Mouse (Mus musculus) hindbrain, postnatal 0 days (tissue): ENCODE results near the gene 1700021F05Rik. TPM values are rescaled to one million over a fixed set of nuclear protein-coding genes. Genes with fewer than 3 reads are reported as not detected.
A peak's percentile ranks its signal among the peaks of the same experiment; 100 is the strongest.

Experiments used
- ATAC-seq: fragments of 200-750 bp; cut with Nextera tagmentation; 2 replicates; pipeline ENCODE4 v1.8.0; 2017; ENCODE audit warnings: mild to moderate bottlenecking, moderate TSS enrichment, moderate library complexity
- DNase-seq: peaks from one replicate; pipeline ENCODE4 v3.0.0-alpha.2; 2015; ENCODE audit warnings: low spot score
- H3K27ac ChIP-seq: fragments of 300-500 bp; sonication (generic); 2 replicates; pipeline ENCODE4 v1.5.1; 2014; ENCODE audit warnings: mild to moderate bottlenecking
- H3K27me3 ChIP-seq: fragments of 300-500 bp; sonication (generic); 2 replicates; pipeline ENCODE4 v1.6.1; 2014; ENCODE audit warnings: low read length, mixed read lengths; ENCODE audit not compliant: insufficient read depth
- H3K36me3 ChIP-seq: fragments of 300-500 bp; sonication (generic); 2 replicates; pipeline ENCODE4 v1.6.1; 2014; ENCODE audit warnings: low read length, mixed read lengths; ENCODE audit not compliant: insufficient read depth
- H3K4me1 ChIP-seq: fragments of 300-500 bp; sonication (generic); 2 replicates; pipeline ENCODE4 v1.6.1; 2014; ENCODE audit warnings: antibody characterized with exemption, low read length, mixed read lengths; ENCODE audit not compliant: insufficient read depth
- H3K4me2 ChIP-seq: fragments of 300-500 bp; sonication (generic); 2 replicates; pipeline ENCODE4 v1.6.1; 2014; ENCODE audit warnings: low read depth, mild to moderate bottlenecking, low read length, moderate library complexity, mixed read lengths
- H3K4me3 ChIP-seq: fragments of 300-500 bp; sonication (generic); 2 replicates; pipeline ENCODE4 v1.5.1; 2014; ENCODE audit warnings: low read length
- H3K9ac ChIP-seq: fragments of 300-500 bp; sonication (generic); replicated peaks from 2 replicates; pipeline ENCODE4 v1.6.1; 2014; ENCODE audit warnings: mild to moderate bottlenecking, low read length, moderate library complexity, mixed read lengths
- H3K9me3 ChIP-seq: fragments of 300-500 bp; sonication (generic); 2 replicates; pipeline ENCODE4 v1.6.1; 2016; ENCODE audit warnings: low read length, mixed read lengths
- CTCF ChIP-seq: IDR thresholded peaks from 2 replicates; pipeline ENCODE4 v1.5.1; 2016; ENCODE audit warnings: antibody characterized with exemption, control low read depth, low read depth
- WGBS: fragments of 180-500 bp; shearing (Covaris S2); extraction: QIAGEN DNeasy Blood & Tissue Kit; methylation state at CpG from one replicate; pipeline ENCODE4 v1.1.7; 2014; 5-methylcytosine and 5-hydroxymethylcytosine counted together
- polyA plus RNA-seq: library from polyadenylated mRNA; unstranded; fragments of >200 nt; fragmentation: Nextera tagmentation; extraction: Ambion mirVana; gene quantifications from 2 replicates; pipeline ENCODE4 v1.2.1, GENCODE M21; 2015
- total RNA-seq: library from RNA; depleted of rRNA; stranded (reverse); fragments of >200 nt; gene quantifications from 2 replicates; pipeline ENCODE4 v1.2.3, GENCODE M21; 2014

The 1700021F05Rik gene
- total and polyA plus RNA-seq, 2 experiments from 2014 or later = 19.6 to 77.1 TPM

DNA sequence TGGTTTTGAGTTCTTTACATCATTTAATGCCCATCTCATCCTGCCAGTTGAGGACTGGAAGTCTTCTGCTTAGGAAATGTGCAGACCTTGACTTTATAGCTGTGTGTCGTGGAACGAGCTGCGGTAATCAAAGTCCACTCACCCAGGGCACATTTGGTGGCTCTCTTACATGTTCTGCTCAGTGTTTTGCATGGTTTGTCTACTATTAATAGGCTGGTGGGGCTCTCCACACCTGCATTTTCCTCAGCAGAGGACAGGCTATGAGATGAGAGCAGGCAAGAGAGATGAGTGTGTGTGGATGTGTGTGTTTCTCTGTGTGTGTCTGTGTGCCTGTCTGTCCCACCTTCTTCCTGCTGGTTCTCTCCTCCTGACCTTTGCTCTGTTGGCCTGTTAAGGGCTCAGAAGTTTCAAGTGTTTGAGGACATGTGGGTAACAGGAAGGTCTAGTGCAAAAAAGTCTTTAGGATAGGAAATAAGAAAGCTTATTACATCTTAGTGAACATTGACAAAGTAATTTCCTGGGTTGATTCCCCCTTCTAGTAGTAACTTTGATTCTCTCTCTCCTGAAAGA lies 53.3 kb downstream of the 1700021F05Rik start:
- H3K4me1 ChIP-seq = peaks cover 4% of the 10 kb centered on the region
- H3K27ac ChIP-seq = no peak overlapping the region
- H3K9me3 ChIP-seq = no peaks in the 10 kb centered on the region
- DNase-seq (no peak), ATAC-seq (no peak)
- H3K4me3 ChIP-seq = no peak overlapping the region
- 83% methylated on average over 3 of the region's 3 CpGs for WGBS
- H3K36me3 ChIP-seq = no peaks in the 10 kb centered on the region
- TF ChIP-seq CTCF = no peak
- no peak overlapping the region for H3K4me2 ChIP-seq
- H3K9ac ChIP-seq = no peak overlapping the region
- no peaks in the 10 kb centered on the region for H3K27me3 ChIP-seq

- TF ChIP-seq CTCF = no peak
- Histone ChIP-seq H3K4me1 (peaks cover 4% of the 10 kb centered on the region), H3K27ac (no peak overlapping the region), H3K9ac (no peak overlapping the region), H3K4me3 (no peak overlapping the region), H3K9me3 (no peaks in the 10 kb centered on the region), H3K4me2 (no peak overlapping the region), H3K27me3 (no peaks in the 10 kb centered on the region), H3K36me3 (no peaks in the 10 kb centered on the region)
- DNase-seq (no peak), ATAC-seq (no peak)
- WGBS = 83% methylated on average over 6 of the region's 6 CpGs
These were observed 55.0 kb downstream of the 1700021F05Rik start for GRCm38 (mm10) chr10:43485751-43486268.

GRCm38 (mm10) chr10:43483426-43483995 lies 57.3 kb downstream of the 1700021F05Rik start:
- H3K36me3 ChIP-seq = no peaks in the 10 kb centered on the region
- peaks cover 12% of the 10 kb centered on the region for H3K4me1 ChIP-seq
- no peaks in the 10 kb centered on the region for H3K9me3 ChIP-seq
- no peaks in the 10 kb centered on the region for H3K27me3 ChIP-seq
- no peak for TF ChIP-seq CTCF
- peak overlapping the region; percentile 54; the same call in 1 of the 2 replicates for H3K27ac ChIP-seq
- no peak overlapping the region for H3K4me3 ChIP-seq
- DNase-seq = no peak
- ATAC-seq = no peak
- H3K4me2 ChIP-seq = 0 out of 2 replicates have a peak overlapping the region, but pooled peaks have one; percentile 11
- H3K9ac ChIP-seq = no peak overlapping the region
- 36% methylated on average over 9 of the region's 9 CpGs for WGBS

GRCm38 (mm10) chr10:43482021-43482420 lies 58.8 kb downstream of the 1700021F05Rik start:
- H3K4me2 ChIP-seq = no peak overlapping the region
- no peaks in the 10 kb centered on the region for H3K9me3 ChIP-seq
- no peak for ATAC-seq
- WGBS = 85% methylated on average over 5 of the region's 5 CpGs
- H3K27ac ChIP-seq = no peak overlapping the region
- no peak overlapping the region for H3K4me3 ChIP-seq
- TF ChIP-seq CTCF = no peak
- H3K36me3 ChIP-seq = no peaks in the 10 kb centered on the region
- no peak for DNase-seq
- H3K4me1 ChIP-seq = peaks cover 12% of the 10 kb centered on the region
- no peak overlapping the region for H3K9ac ChIP-seq
- H3K27me3 ChIP-seq = no peaks in the 10 kb centered on the region

DNA sequence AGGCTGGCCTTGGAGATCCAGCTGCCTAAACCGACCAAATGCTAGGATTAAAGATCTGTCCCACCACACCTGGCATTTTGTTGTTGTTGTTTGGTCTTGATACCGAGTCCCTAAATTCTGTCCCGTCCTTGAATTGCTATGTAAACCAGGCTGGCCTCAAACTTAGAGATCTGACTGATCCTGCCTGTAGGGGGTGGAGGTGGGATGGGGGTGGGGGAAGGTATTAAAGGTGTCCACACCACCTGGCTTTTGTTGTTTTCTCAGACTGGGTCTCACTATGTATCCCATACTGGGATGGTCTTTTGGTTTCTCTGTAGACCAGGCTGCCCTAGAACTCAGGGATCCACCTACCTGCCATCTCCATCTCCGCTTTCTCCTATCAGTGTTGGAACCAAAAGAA lies 59.6 kb downstream of the 1700021F05Rik start:
- H3K9me3 ChIP-seq = no peaks in the 10 kb centered on the region
- WGBS = 50% methylated on average over 4 of the region's 4 CpGs
- no peak overlapping the region for H3K9ac ChIP-seq
- no peak for ATAC-seq
- no peak for TF ChIP-seq CTCF
- H3K27me3 ChIP-seq = no peaks in the 10 kb centered on the region
- H3K36me3 ChIP-seq = no peaks in the 10 kb centered on the region
- H3K4me1 ChIP-seq = peaks cover 12% of the 10 kb centered on the region
- H3K27ac ChIP-seq = no peak overlapping the region
- H3K4me2 ChIP-seq = no peak overlapping the region
- H3K4me3 ChIP-seq = no peak overlapping the region
- DNase-seq = no peak

DNA sequence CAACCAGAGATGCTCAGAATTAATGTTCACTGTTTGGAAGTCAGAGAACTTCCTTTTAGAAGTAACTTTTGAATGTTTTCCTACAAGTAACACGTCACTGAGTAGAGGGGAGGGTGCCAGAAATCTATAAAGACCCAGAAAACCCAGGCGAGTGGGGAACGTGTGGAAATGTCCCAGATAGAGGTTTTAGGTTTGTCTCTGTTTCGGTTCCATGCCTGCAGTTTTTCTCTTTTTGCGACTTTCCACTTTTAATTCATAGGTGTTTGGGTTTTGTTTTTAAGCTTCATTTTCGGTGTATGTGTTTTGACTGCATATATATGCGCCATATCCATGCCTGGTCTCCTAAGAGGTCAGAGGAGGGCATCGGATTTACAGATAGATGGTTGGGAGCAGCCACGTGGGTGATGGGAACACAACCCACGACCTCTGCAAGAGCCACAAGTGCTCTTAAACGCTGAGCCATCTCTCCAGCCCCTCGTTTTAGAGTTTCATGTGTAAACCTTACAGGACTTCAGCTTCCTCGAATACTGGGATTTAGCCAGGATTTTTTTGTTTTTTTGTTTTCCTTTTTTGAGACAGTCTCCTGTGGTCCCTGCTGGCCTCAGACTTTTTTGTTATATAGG lies 60.5 kb downstream of the 1700021F05Rik start:
- H3K4me2 ChIP-seq = peak overlapping the region; percentile 99
- WGBS = 4% methylated on average over 13 of the region's 13 CpGs
- DNase-seq = no peak
- no peak for TF ChIP-seq CTCF
- peaks cover 12% of the 10 kb centered on the region for H3K4me1 ChIP-seq
- H3K9ac ChIP-seq = peak overlapping the region; percentile 96
- no peaks in the 10 kb centered on the region for H3K27me3 ChIP-seq
- peak overlapping the region; percentile 89 for H3K4me3 ChIP-seq
- no peak for ATAC-seq
- H3K27ac ChIP-seq = peak overlapping the region; percentile 93
- H3K9me3 ChIP-seq = no peaks in the 10 kb centered on the region
- no peaks in the 10 kb centered on the region for H3K36me3 ChIP-seq
